Mouse (Mus musculus): ENCODE measurements at regions not wholly inside any gene's neighbourhood (a gene's known extent, or its start where the extent isn't known, plus 50 kb on each side); places are given as distances from the start of the nearest gene placed in this dataset.
A peak's percentile ranks its signal among the peaks of the same experiment; 100 is the strongest.

DNA sequence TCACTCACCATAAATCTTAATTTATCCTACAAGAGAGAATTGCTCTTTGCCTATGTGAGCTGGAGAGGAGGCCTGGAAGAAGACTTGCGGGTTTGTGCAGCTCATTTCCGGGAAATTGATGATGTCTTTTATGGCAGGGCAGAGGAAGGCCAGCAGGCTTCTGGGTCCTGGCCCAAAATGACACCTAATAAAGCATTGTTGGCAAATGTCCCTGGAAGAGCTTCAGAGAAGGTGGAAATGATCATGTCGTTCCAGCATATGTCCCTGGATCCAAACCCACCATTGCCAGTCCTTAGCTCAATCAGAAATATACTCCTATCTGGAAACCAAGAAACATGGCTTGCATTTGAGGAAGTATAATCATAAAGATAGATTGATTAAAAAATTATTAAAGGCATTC lies 427.9 kb upstream of the 3110018I06Rik start:
- no peak overlapping the region for H3K4me3 ChIP-seq (ENCODE audit: low read depth, low read length)
- peaks cover 3% of the 10 kb centered on the region; the same call in 1 of the 2 replicates for H3K9me3 ChIP-seq (ENCODE audit: control insufficient read depth, low read length)
- 85% methylated on average over 3 of the region's 3 CpGs for WGBS
- no peaks in the 10 kb centered on the region for H3K4me1 ChIP-seq (ENCODE audit: control insufficient read depth, insufficient read depth, low read length)
- no peaks in the 10 kb centered on the region for H3K36me3 ChIP-seq (ENCODE audit: control insufficient read depth, insufficient read depth, low read length)
- DNase-seq (ENCODE audit: low spot score, missing footprints): no peak
- no peak overlapping the region for H3K9ac ChIP-seq (ENCODE audit: low read length)
- H3K27me3 ChIP-seq (ENCODE audit: control insufficient read depth, insufficient read depth, low read length): no peaks in the 10 kb centered on the region
- H3K4me2 ChIP-seq: no peak overlapping the region
- ATAC-seq (ENCODE audit: low FRiP score): no peak
- H3K27ac ChIP-seq (ENCODE audit: low read depth, low read length): no peak overlapping the region

DNA sequence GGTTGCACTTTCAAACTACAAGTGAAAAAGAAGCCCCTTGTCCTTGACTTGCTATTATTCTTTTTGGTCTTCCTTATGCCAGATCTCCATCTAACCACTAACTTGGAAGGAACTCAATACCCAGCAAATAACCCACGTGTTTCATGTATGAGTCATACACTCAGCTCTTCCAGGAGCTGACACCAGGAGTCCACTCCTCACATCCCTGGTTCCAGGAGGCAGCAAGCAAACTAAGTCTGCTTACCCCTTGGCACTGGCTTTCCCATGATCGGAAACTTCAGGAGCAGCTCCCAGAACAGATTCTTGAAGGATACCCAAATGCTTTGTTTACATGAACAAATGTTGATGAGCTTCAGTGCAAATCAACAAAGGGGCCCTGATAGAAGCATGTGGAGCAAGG lies 421.1 kb upstream of the 3110018I06Rik start:
- no peak overlapping the region for H3K9ac ChIP-seq (ENCODE audit: low read length)
- H3K4me1 ChIP-seq (ENCODE audit: control insufficient read depth, insufficient read depth, low read length): no peaks in the 10 kb centered on the region
- no peaks in the 10 kb centered on the region for H3K36me3 ChIP-seq (ENCODE audit: control insufficient read depth, insufficient read depth, low read length)
- no peak overlapping the region for H3K27ac ChIP-seq (ENCODE audit: low read depth, low read length)
- no peak for ATAC-seq (ENCODE audit: low FRiP score)
- H3K4me2 ChIP-seq: no peak overlapping the region
- no peaks in the 10 kb centered on the region for H3K27me3 ChIP-seq (ENCODE audit: control insufficient read depth, insufficient read depth, low read length)
- no peak overlapping the region for H3K4me3 ChIP-seq (ENCODE audit: low read depth, low read length)
- DNase-seq (ENCODE audit: low spot score, missing footprints): no peak
- 89% methylated on average over 2 of the region's 2 CpGs for WGBS
- peaks cover 3% of the 10 kb centered on the region; the same call in 1 of the 2 replicates for H3K9me3 ChIP-seq (ENCODE audit: control insufficient read depth, low read length)

- Histone ChIP-seq H3K36me3 (ENCODE audit: control insufficient read depth, insufficient read depth, low read length) (no peaks in the 10 kb centered on the region), H3K9me3 (ENCODE audit: control insufficient read depth, low read length) (no peaks in the 10 kb centered on the region), H3K27me3 (ENCODE audit: control insufficient read depth, insufficient read depth, low read length) (no peaks in the 10 kb centered on the region), H3K4me1 (ENCODE audit: control insufficient read depth, insufficient read depth, low read length) (no peaks in the 10 kb centered on the region), H3K4me2 (no peak overlapping the region), H3K27ac (ENCODE audit: low read depth, low read length) (no peak overlapping the region), H3K4me3 (ENCODE audit: low read depth, low read length) (no peak overlapping the region), H3K9ac (ENCODE audit: low read length) (no peak overlapping the region)
- WGBS: 78% methylated on average over 10 of the region's 10 CpGs
- ATAC-seq (ENCODE audit: low FRiP score): no peak
- no peak for DNase-seq (ENCODE audit: low spot score, missing footprints)
Measured at GRCm38 (mm10) chr12:107082541-107082940, 405.9 kb upstream of the 3110018I06Rik start.

GRCm38 (mm10) chr12:107085058-107085905 lies 403.1 kb upstream of the 3110018I06Rik start:
- 81% methylated on average over 14 of the region's 14 CpGs for WGBS
- no peak for ATAC-seq (ENCODE audit: low FRiP score)
- Histone ChIP-seq H3K4me1 (ENCODE audit: control insufficient read depth, insufficient read depth, low read length) (no peaks in the 10 kb centered on the region), H3K4me2 (no peak overlapping the region), H3K27ac (ENCODE audit: low read depth, low read length) (no peak overlapping the region), H3K36me3 (ENCODE audit: control insufficient read depth, insufficient read depth, low read length) (no peaks in the 10 kb centered on the region), H3K9me3 (ENCODE audit: control insufficient read depth, low read length) (no peaks in the 10 kb centered on the region), H3K27me3 (ENCODE audit: control insufficient read depth, insufficient read depth, low read length) (no peaks in the 10 kb centered on the region), H3K4me3 (ENCODE audit: low read depth, low read length) (no peak overlapping the region), H3K9ac (ENCODE audit: low read length) (no peak overlapping the region)
- DNase-seq (ENCODE audit: low spot score, missing footprints): no peak

- no peak overlapping the region for H3K9ac ChIP-seq (ENCODE audit: low read length)
- no peaks in the 10 kb centered on the region for H3K9me3 ChIP-seq (ENCODE audit: control insufficient read depth, low read length)
- WGBS: 56% methylated on average over 16 of the region's 16 CpGs
- no peaks in the 10 kb centered on the region for H3K36me3 ChIP-seq (ENCODE audit: control insufficient read depth, insufficient read depth, low read length)
- no peak overlapping the region for H3K27ac ChIP-seq (ENCODE audit: low read depth, low read length)
- no peak overlapping the region for H3K4me2 ChIP-seq
- DNase-seq (ENCODE audit: low spot score, missing footprints) (peak; percentile 92), ATAC-seq (ENCODE audit: low FRiP score) (peak; percentile 67; the same call in 1 of the 2 replicates)
- no peaks in the 10 kb centered on the region for H3K27me3 ChIP-seq (ENCODE audit: control insufficient read depth, insufficient read depth, low read length)
- no peaks in the 10 kb centered on the region for H3K4me1 ChIP-seq (ENCODE audit: control insufficient read depth, insufficient read depth, low read length)
- H3K4me3 ChIP-seq (ENCODE audit: low read depth, low read length): no peak overlapping the region
Measured at GRCm38 (mm10) chr12:107085906-107086655, 402.4 kb upstream of the 3110018I06Rik start.

- no peak for ATAC-seq (ENCODE audit: low FRiP score)
- H3K9me3 ChIP-seq (ENCODE audit: control insufficient read depth, low read length): no peaks in the 10 kb centered on the region
- H3K4me2 ChIP-seq: no peak overlapping the region
- H3K27ac ChIP-seq (ENCODE audit: low read depth, low read length): no peak overlapping the region
- H3K9ac ChIP-seq (ENCODE audit: low read length): no peak overlapping the region
- H3K36me3 ChIP-seq (ENCODE audit: control insufficient read depth, insufficient read depth, low read length): no peaks in the 10 kb centered on the region
- 88% methylated on average over 3 of the region's 3 CpGs for WGBS
- no peaks in the 10 kb centered on the region for H3K27me3 ChIP-seq (ENCODE audit: control insufficient read depth, insufficient read depth, low read length)
- no peak for DNase-seq (ENCODE audit: low spot score, missing footprints)
- H3K4me3 ChIP-seq (ENCODE audit: low read depth, low read length): no peak overlapping the region
- H3K4me1 ChIP-seq (ENCODE audit: control insufficient read depth, insufficient read depth, low read length): no peaks in the 10 kb centered on the region
Measured at GRCm38 (mm10) chr12:107092151-107092550, 396.3 kb upstream of the 3110018I06Rik start.

DNA sequence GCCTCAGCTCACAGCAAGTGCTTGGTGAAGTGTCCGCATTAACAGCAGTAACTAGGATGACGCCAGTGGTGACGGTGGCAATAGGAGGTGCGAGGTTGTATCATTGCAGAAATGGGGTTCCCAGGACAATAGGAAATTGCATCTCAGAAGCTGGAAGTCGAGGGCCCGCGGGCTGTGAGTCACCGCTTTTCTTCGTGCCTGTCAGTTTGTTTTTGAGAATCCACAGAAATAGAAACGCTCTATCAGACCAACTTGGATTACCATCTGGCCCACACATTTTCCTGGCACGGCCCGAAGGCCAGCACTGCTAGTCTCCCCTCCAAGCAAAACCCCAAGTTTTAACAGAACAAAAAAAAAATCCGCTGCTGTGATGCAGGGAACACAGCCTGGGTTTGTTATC lies 395.1 kb upstream of the 3110018I06Rik start:
- ATAC-seq (ENCODE audit: low FRiP score) (no peak), DNase-seq (ENCODE audit: low spot score, missing footprints) (no peak)
- Histone ChIP-seq H3K36me3 (ENCODE audit: control insufficient read depth, insufficient read depth, low read length) (no peaks in the 10 kb centered on the region), H3K4me1 (ENCODE audit: control insufficient read depth, insufficient read depth, low read length) (no peaks in the 10 kb centered on the region), H3K4me3 (ENCODE audit: low read depth, low read length) (no peak overlapping the region), H3K27ac (ENCODE audit: low read depth, low read length) (no peak overlapping the region), H3K9ac (ENCODE audit: low read length) (no peak overlapping the region), H3K9me3 (ENCODE audit: control insufficient read depth, low read length) (no peaks in the 10 kb centered on the region), H3K4me2 (no peak overlapping the region), H3K27me3 (ENCODE audit: control insufficient read depth, insufficient read depth, low read length) (no peaks in the 10 kb centered on the region)
- WGBS: 86% methylated on average over 13 of the region's 13 CpGs

DNA sequence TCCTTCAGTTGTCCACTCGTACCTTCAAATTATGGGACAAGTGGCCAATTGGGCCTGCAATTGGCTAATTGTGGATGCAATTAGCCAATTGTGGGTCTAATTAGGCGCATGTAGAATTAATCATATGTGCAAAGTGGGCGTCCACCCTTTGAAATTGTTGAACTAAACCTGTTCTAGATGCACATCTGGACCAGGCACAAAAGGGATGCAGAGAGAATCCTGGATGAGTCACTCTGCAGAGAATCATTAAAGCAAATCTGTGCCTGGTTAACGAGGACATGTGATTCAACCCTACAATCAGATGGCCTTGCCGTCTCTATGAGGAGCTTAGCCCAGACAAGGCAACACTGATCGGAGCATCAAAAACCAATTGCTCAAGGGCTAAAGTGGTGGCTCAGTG lies 393.0 kb upstream of the 3110018I06Rik start:
- no peaks in the 10 kb centered on the region for H3K36me3 ChIP-seq (ENCODE audit: control insufficient read depth, insufficient read depth, low read length)

GRCm38 (mm10) chr12:107104570-107104969 lies 383.9 kb upstream of the 3110018I06Rik start:
- no peaks in the 10 kb centered on the region for H3K27me3 ChIP-seq (ENCODE audit: control insufficient read depth, insufficient read depth, low read length)
- no peak overlapping the region for H3K27ac ChIP-seq (ENCODE audit: low read depth, low read length)
- 69% methylated on average over 8 of the region's 8 CpGs for WGBS
- no peaks in the 10 kb centered on the region for H3K9me3 ChIP-seq (ENCODE audit: control insufficient read depth, low read length)
- H3K36me3 ChIP-seq (ENCODE audit: control insufficient read depth, insufficient read depth, low read length): no peaks in the 10 kb centered on the region
- H3K4me3 ChIP-seq (ENCODE audit: low read depth, low read length): no peak overlapping the region
- no peak overlapping the region for H3K4me2 ChIP-seq
- no peak for ATAC-seq (ENCODE audit: low FRiP score)
- no peaks in the 10 kb centered on the region for H3K4me1 ChIP-seq (ENCODE audit: control insufficient read depth, insufficient read depth, low read length)
- DNase-seq (ENCODE audit: low spot score, missing footprints): peak; percentile 2
- no peak overlapping the region for H3K9ac ChIP-seq (ENCODE audit: low read length)

More for the DNA sequence above, 393.0 kb upstream of the 3110018I06Rik start:
- ATAC-seq (ENCODE audit: low FRiP score) (no peak), DNase-seq (ENCODE audit: low spot score, missing footprints) (no peak)
- Histone ChIP-seq H3K4me3 (ENCODE audit: low read depth, low read length) (no peak overlapping the region), H3K4me2 (no peak overlapping the region), H3K27me3 (ENCODE audit: control insufficient read depth, insufficient read depth, low read length) (no peaks in the 10 kb centered on the region), H3K9ac (ENCODE audit: low read length) (no peak overlapping the region), H3K27ac (ENCODE audit: low read depth, low read length) (no peak overlapping the region), H3K9me3 (ENCODE audit: control insufficient read depth, low read length) (no peaks in the 10 kb centered on the region), H3K4me1 (ENCODE audit: control insufficient read depth, insufficient read depth, low read length) (no peaks in the 10 kb centered on the region)
- 85% methylated on average over 6 of the region's 6 CpGs for WGBS
